Mouse (Mus musculus): ENCODE results near the gene Rasgef1a.

Gene Rasgef1a

GRCm38 (mm10) chr6:118071013-118071350 is 59.7 kb downstream of the Rasgef1a start:
- DNase-seq (ENCODE audit: inconsistent ontology term) = no peak

DNA sequence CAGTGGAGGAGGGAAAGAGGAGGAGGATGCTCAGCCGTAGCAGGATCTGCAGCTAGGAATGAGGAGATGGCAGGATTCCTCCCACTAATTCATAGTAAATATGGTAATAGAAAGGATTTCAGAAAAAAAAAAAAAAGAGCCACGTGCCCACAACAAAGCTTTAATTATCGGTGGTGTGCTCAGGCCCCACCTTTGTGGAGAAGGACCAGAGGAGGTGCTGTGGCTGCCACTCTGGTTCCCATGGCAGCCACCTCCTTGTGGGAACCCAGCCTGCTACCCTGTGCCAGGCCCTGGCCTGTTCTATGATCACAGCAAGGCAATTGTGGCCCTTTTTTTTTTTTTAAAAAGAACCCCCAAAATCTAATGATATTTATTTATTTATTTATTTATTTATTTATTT is 60.2 kb downstream of the Rasgef1a start:
- DNase-seq (ENCODE audit: inconsistent ontology term) = no peak

DNA sequence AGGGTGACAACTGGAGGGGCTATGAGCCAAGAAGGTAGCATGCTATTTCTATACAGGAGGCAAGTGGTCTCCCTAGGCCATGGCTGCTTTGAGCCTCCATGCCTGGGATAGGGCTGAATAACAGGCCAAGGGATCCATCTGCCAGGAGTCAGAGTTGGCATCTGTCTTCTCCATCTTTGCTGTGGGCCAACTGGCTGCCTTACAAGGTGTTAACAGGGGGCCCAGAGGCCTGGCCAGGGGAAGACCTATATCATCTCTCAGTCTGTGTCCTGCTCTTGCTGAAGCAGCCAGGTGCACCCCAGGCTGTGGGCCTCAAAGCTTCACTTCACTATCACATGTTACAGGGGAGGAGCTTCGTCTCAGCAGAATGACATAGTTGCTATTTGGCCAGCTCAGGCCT is 60.9 kb downstream of the Rasgef1a start:
- no peak for DNase-seq (ENCODE audit: inconsistent ontology term)

DNA sequence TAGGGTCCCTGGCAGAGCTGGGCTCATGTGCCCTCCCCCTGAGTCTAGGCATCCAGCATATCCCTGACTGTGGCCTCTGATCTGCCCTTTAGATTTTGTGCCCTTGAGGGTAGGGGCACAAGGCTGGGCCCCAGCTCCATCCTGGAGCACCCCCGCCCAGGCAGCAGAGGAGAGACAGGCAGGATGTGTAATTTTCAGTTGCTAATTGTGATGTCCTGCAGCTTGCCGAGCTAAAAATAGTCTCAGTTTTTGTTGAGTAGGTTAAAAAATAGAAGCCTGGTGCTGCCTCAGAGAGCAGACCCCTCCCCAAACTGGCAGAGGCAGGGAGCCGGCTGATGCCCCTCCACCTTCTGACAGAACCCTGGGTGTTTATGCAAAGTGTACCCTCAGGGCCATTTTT is 62.9 kb downstream of the Rasgef1a start:
- DNase-seq (ENCODE audit: inconsistent ontology term) = no peak

GRCm38 (mm10) chr6:118076256-118076655 is 65.0 kb downstream of the Rasgef1a start:
- DNase-seq (ENCODE audit: inconsistent ontology term) = no peak

DNA sequence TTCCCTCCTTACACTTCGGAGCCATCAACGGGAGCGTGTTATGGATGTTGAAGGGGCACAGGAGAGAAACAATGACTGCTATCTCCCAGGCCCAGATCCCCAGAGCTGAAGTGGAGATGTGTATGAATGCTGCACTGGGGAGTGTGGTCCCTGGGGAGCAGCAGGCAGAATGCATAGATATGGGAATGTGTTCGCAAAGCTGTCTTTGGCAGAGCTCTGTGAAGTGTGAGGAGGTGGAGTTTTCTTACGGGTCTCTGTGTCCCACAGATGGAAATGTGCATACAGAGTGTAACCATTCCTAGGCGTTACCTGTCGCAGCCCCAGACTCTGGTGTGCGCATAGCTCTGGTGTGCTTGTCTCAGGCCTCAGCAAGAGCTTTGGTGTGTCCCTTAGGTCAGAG is 65.5 kb downstream of the Rasgef1a start:
- DNase-seq (ENCODE audit: inconsistent ontology term) = no peak

- DNase-seq (ENCODE audit: inconsistent ontology term) = no peak
Measured at GRCm38 (mm10) chr6:118077421-118077820, 66.2 kb downstream of the Rasgef1a start.

DNA sequence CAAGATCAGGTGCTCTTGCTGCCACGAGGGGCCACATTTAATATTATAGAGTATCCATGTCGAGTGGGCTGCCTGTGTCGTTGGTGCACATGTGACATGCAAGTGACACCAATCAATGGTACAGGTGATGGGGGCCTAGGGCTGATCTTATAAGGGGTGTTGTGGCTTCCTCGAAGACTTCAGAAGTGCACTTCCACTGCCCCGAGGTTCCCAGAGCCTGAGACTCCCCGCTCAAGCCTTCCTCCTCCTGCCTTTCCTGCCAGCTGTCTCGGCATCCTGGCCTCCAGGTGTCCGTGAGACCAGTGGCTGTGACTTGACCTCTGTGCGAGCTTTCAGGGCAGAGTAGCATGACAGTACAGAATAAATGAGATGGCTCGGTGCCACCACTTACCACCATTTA is 67.5 kb downstream of the Rasgef1a start:
- no peak for DNase-seq (ENCODE audit: inconsistent ontology term)

DNA sequence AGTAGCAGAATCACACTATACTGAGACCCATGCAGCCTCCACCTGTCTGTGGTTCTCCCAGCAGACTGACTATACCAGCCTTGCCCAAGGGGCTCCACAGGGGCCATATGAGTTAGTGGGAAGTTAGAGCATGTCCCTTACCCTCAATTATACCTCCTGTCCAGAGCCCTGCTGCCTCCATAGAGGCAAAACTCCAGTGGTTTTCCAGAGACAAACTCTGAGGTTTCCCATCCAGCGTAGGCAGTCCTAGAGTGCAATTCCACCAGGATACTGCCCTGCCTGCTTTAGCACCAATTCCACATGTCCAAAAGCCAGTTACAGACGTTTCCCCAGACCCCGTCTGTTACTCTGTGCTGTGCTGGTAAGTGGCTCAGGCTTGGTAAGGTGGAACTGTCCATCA is 68.1 kb downstream of the Rasgef1a start:
- DNase-seq (ENCODE audit: inconsistent ontology term) = no peak

- no peak for DNase-seq (ENCODE audit: inconsistent ontology term)
Measured at GRCm38 (mm10) chr6:118079762-118080465, 68.7 kb downstream of the Rasgef1a start.

- no peak for DNase-seq (ENCODE audit: inconsistent ontology term)
Measured at GRCm38 (mm10) chr6:118080711-118081110, 69.5 kb downstream of the Rasgef1a start.

- DNase-seq (ENCODE audit: inconsistent ontology term) = no peak
Measured at GRCm38 (mm10) chr6:118082384-118082783, 71.1 kb downstream of the Rasgef1a start.

GRCm38 (mm10) chr6:118083608-118084007 is 72.4 kb downstream of the Rasgef1a start:
- DNase-seq (ENCODE audit: inconsistent ontology term) = no peak

DNA sequence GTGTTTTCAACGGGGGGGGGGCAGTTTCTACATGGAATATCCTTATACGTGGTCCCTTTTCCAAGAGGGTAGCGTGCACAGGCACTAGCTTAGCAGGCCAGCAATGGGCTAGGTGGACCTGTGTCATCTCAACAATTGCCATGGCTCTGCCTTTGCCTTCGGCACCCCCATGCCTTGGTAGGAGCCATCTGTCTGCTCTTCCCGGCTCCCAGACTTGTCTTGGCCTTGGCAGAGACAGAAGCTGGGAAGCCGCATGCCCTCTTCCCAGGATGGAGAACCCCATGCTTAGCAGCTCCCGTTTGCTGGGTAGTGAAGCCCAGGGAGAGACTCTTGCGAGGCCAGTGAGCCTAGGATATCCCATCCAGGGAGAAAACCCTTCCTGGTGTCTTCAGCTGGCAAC is 73.4 kb downstream of the Rasgef1a start:
- no peak for DNase-seq (ENCODE audit: inconsistent ontology term)

GRCm38 (mm10) chr6:118087955-118088354 is 76.7 kb downstream of the Rasgef1a start:
- DNase-seq (ENCODE audit: inconsistent ontology term) = no peak

GRCm38 (mm10) chr6:118088750-118089440 is 77.7 kb downstream of the Rasgef1a start:
- DNase-seq (ENCODE audit: inconsistent ontology term) = no peak

DNA sequence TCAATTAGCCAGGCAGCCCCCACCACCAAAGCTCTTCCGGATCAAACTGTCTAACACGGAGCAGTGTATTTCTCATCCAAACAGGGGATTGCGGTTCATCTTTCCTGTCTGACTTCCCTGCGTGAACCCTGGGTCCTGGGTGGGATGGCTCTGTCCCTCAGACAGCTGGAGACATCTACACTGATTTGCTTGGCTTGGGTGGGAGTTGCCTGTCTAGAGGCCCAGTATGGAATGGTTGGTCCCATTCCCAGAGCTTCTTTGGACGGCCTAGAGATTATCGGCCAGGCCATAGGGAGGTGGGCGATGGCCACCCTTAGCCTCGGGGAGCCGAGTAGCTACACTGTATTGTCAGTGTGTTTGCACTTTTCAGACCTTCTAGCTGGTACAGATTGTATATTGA is 79.6 kb downstream of the Rasgef1a start:
- no peak for DNase-seq (ENCODE audit: inconsistent ontology term)

DNA sequence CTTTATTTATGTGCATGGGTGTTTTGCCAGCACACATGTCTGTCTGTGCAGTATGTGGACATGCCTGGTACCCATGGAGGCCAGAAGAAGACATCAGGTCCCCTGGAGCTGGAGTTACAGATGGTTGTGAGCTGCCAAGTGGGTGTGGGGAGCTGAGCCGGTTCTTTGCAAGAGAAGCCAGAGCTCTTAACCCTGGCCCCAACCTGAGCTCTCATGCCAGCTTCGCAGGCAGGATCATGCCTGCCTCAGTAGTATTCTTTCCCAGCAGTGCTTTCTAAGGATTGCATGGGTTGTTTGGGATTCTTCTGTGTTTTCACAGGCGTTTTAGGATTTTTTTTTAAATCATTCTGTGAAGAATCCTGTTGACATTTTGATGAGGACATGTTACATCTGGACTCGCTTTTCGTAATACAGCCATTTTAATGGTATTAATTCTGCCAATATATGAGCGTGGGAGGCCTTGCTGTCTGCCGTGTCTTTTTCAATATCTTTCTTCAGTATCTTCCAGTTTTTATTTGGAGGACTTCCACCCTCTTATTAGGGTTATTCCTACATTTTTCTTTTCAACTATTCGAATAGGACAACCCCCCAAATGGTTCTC is 86.6 kb downstream of the Rasgef1a start:
- DNase-seq (ENCODE audit: inconsistent ontology term) = no peak

DNA sequence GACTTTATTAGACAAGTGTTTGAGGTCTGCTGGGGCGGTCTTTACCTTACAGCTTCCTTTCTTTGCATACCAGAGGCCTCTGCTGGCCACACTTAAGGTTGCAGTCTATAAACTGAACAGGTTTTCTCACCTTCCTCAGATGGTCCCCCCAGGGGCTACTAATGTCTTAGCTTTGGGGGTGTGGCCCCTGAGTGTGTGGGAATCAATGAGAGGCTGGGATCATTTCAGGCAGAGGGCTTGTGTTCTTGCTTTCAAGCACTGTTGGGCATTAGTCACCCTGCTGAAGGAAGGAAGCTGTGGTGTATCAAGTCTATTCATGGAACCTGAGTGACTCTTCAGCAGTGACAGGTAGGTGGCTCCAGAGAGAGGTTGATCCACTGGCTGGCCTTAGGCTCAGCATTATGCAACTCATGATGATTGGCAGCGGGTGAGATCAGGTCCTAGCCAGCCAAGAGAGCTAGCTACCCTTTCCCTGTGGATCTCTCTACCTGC is 88.1 kb downstream of the Rasgef1a start:
- no peak for DNase-seq (ENCODE audit: inconsistent ontology term)

- DNase-seq (ENCODE audit: inconsistent ontology term) = no peak
Measured at GRCm38 (mm10) chr6:118111810-118112209, 100.6 kb downstream of the Rasgef1a start.

GRCm38 (mm10) chr6:118122767-118123166 is 111.5 kb downstream of the Rasgef1a start:
- DNase-seq (ENCODE audit: inconsistent ontology term) = no peak

- no peak for DNase-seq (ENCODE audit: inconsistent ontology term)
Measured at GRCm38 (mm10) chr6:118126577-118126976, 115.3 kb downstream of the Rasgef1a start.

DNA sequence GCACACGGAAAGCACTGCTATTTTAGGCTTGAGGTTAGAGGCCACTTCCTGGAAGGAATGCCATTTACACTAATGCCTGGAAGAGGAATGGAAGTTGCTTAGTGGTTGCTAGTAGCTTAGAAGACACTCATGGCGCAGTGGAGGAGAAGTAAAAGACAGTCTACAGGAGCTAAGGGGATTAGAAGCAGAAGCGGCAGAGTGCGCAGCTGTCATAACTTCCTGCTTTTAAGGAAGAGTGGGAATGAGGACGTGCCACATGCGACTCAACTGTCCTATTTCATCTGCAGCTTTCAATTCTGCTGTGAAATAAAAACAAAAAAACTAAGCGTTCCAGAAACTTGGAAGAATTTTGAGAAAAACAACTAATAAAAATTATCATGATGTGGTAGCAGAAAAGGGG is 116.0 kb downstream of the Rasgef1a start:
- no peak for DNase-seq (ENCODE audit: inconsistent ontology term)
